Mouse (Mus musculus) embryonic facial prominence, embryonic 11.5 days (tissue): ENCODE results near the gene E130308A19Rik. TPM values are rescaled to one million over a fixed set of nuclear protein-coding genes. Genes with fewer than 3 reads are reported as not detected.

Experiments
- ATAC-seq: fragments of 200-750 bp; cut with Nextera tagmentation; replicated peaks from 2 replicates; pipeline ENCODE4 v1.8.0; 2017; ENCODE audit warnings: low read depth; ENCODE audit not compliant: insufficient number of reproducible peaks, low FRiP score, low TSS enrichment
- DNase-seq: peaks from one replicate; pipeline ENCODE4 v3.0.0-alpha.2; 2015; ENCODE audit warnings: low spot score
- H3K27ac ChIP-seq: fragments of 300-500 bp; sonication (generic); replicated peaks from 2 replicates; pipeline ENCODE4 v1.5.1; 2014; ENCODE audit warnings: mild to moderate bottlenecking, low read depth, low read length, control low read depth
- H3K27me3 ChIP-seq: fragments of 300-500 bp; sonication (generic); 2 replicates; pipeline ENCODE4 v1.6.1; 2014; ENCODE audit warnings: mild to moderate bottlenecking, low read length, moderate library complexity, mixed read lengths; ENCODE audit not compliant: control insufficient read depth, insufficient read depth
- H3K36me3 ChIP-seq: fragments of 300-500 bp; sonication (generic); replicated peaks from 2 replicates; pipeline ENCODE4 v1.6.1; 2014; ENCODE audit warnings: low read depth, mild to moderate bottlenecking, low read length, moderate library complexity, mixed read lengths; ENCODE audit not compliant: control insufficient read depth, insufficient read depth
- H3K4me1 ChIP-seq: fragments of 300-500 bp; sonication (generic); 2 replicates; pipeline ENCODE4 v1.6.1; 2014; ENCODE audit warnings: low read length, mixed read lengths; ENCODE audit not compliant: control insufficient read depth, insufficient read depth
- H3K4me2 ChIP-seq: fragments of 300-500 bp; sonication (generic); 2 replicates; pipeline ENCODE4 v1.6.1; 2014; ENCODE audit warnings: low read depth, mild to moderate bottlenecking, control low read depth, low read length, moderate library complexity
- H3K4me3 ChIP-seq: fragments of 300-500 bp; sonication (generic); 2 replicates; pipeline ENCODE4 v1.5.1; 2014; ENCODE audit warnings: low read depth, low read length, control low read depth
- H3K9ac ChIP-seq: fragments of 300-500 bp; sonication (generic); replicated peaks from 2 replicates; pipeline ENCODE4 v1.6.1; 2014; ENCODE audit warnings: mild to moderate bottlenecking, control low read depth, low read length
- H3K9me3 ChIP-seq: fragments of 300-500 bp; sonication (generic); replicated peaks from 2 replicates; pipeline ENCODE4 v1.6.1; 2016; ENCODE audit warnings: mild to moderate bottlenecking, low read length, inconsistent platforms, mixed read lengths; ENCODE audit not compliant: control insufficient read depth
- WGBS: fragments of 180-500 bp; shearing (Covaris S2); extraction: QIAGEN DNeasy Blood & Tissue Kit; methylation state at CpG from one replicate; pipeline ENCODE4 v1.1.7; 2014; 5-methylcytosine and 5-hydroxymethylcytosine counted together
- polyA plus RNA-seq: library from polyadenylated mRNA; unstranded; fragments of >200 nt; fragmentation: Nextera tagmentation; extraction: Ambion mirVana; gene quantifications from 2 replicates; pipeline ENCODE4 v1.2.1, GENCODE M21; 2014

Gene E130308A19Rik
- polyA plus RNA-seq, 1 experiment from 2014 or later, result 30.5 TPM

DNA sequence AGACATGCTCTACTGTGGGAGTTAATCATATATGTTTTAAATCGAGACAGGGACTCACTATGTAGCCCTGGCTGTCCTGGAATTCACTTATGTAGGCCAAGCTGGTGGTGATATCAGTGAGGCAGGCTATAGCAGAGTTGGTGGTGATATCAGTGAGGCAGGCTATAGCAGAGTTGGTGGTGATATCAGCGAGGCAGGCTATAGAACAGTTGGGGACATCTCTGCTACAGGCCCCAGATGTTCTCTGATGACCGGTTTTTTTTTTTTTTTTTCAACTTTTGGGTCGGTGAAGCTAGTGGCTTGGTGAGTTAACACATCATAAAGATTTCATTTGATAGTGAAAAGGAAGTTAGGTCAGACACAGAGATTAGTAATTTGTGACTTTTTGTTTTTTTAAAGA, 176.8 kb downstream of the E130308A19Rik start:
- Histone ChIP-seq H3K27me3 (no peaks in the 10 kb centered on the region), H3K9me3 (no peaks in the 10 kb centered on the region), H3K4me3 (no peak overlapping the region), H3K4me1 (peaks cover 3% of the 10 kb centered on the region; the same call in 1 of the 2 replicates), H3K9ac (no peak overlapping the region), H3K27ac (no peak overlapping the region), H3K36me3 (no peaks in the 10 kb centered on the region), H3K4me2 (no peak overlapping the region)
- ATAC-seq (no peak), DNase-seq (no peak)
- 65% methylated on average over 4 of the region's 4 CpGs for WGBS

DNA sequence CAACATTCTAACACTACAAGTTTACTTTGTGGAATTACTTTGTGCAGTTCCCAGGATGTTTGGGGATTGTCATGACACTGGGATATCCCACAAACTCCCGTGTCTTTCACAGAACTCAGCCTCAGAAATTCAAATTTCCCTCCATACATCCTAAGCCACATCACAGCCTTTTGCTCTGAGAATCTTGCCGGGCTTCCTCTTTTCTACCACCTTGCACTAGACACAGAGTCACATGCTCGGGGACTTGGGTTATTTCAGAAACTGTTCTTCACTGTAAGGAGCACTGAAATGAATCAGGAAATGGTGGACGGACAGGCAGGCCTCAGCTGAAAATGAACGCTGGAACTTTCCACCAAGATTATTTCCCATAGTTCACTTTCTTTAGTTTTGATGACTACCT, 177.3 kb downstream of the E130308A19Rik start:
- no peak overlapping the region for H3K4me3 ChIP-seq
- DNase-seq (no peak), ATAC-seq (no peak)
- no peak overlapping the region for H3K27ac ChIP-seq
- H3K4me2 ChIP-seq, result no peak overlapping the region
- H3K9me3 ChIP-seq, result no peaks in the 10 kb centered on the region
- H3K27me3 ChIP-seq, result no peaks in the 10 kb centered on the region
- no peaks in the 10 kb centered on the region for H3K36me3 ChIP-seq
- 81% methylated on average over 5 of the region's 5 CpGs for WGBS
- H3K9ac ChIP-seq, result no peak overlapping the region
- H3K4me1 ChIP-seq, result peaks cover 3% of the 10 kb centered on the region; the same call in 1 of the 2 replicates

- H3K4me1 ChIP-seq, result peaks cover 3% of the 10 kb centered on the region; the same call in 1 of the 2 replicates
- no peak for DNase-seq
- H3K4me2 ChIP-seq, result peak overlapping the region; percentile 98
- H3K27me3 ChIP-seq, result no peaks in the 10 kb centered on the region
- H3K4me3 ChIP-seq, result peak overlapping the region; percentile 66; the same call in 1 of the 2 replicates
- no peaks in the 10 kb centered on the region for H3K9me3 ChIP-seq
- H3K9ac ChIP-seq, result no peak overlapping the region; the same call in 1 of the 2 replicates
- ATAC-seq, result no peak
- 79% methylated on average over 1 of the region's 1 CpGs for WGBS
- no peak overlapping the region for H3K27ac ChIP-seq
- H3K36me3 ChIP-seq, result no peaks in the 10 kb centered on the region
Observed at GRCm38 (mm10) chr4:59804754-59805153, 178.7 kb downstream of the E130308A19Rik start.

GRCm38 (mm10) chr4:59805181-59805967, 179.4 kb downstream of the E130308A19Rik start, which contains the start of gene Snx30:
Gene Snx30, plus strand, starts transcription at chr4:59805840.
- no peaks in the 10 kb centered on the region for H3K9me3 ChIP-seq
- H3K27ac ChIP-seq, result no peak within 1 kb of the TSS; the same call in 1 of the 2 replicates
- no peaks in the 10 kb centered on the region for H3K36me3 ChIP-seq
- H3K4me2 ChIP-seq, result peak within 1 kb of the TSS; percentile 98
- peaks cover 3% of the 10 kb centered on the region; the same call in 1 of the 2 replicates for H3K4me1 ChIP-seq
- H3K4me3 ChIP-seq, result peak within 1 kb of the TSS; percentile 66
- H3K27me3 ChIP-seq, result no peaks in the 10 kb centered on the region
- peak; percentile 90 for ATAC-seq
- WGBS, result 2% methylated on average over 44 of the region's 45 CpGs
- H3K9ac ChIP-seq, result peak within 1 kb of the TSS; percentile 70
- peak; percentile 93 for DNase-seq

DNA sequence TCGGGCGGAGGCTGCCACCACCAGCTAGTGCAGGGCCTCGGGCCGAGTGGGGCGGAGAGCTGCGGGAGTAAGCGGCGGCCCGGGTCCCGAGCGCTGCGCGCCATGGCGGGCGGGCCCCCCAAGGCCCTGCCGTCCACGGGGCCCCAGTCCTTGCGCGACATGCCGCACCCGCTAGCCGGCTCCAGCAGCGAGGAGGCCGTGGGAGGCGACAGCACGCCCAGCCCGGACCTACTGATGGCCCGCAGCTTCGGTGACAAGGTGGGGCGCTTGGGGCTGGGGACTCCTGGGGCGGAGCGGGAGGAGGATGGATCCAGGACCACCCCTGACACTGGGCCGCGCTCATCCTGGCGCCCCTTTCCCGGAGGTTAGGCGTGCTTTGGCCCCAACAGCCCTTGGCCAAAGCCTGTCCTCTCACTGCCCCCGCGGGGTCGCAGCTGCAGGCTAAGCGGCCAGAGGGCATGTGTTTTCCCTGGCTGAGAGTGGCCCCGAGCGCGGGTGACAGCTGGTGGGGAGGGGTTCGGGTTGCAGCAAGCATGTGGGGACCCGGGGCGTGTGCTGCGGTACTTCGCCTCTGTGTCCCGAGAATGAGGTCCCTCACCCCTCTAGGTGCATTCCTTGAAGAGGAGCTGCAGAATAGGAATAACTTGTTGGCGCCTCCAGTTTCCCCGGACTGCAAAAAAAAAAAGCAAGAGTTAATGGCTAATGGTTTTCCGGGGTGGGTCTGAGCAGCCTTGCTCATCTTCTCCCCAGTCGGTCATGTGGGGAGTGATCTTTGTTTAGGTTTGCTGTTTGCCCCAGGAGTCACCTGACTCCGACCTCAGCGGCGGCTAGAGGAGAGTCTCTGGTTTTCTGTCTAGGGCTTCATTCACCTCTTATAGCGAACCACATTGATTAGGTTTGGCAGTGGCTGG, 180.2 kb downstream of the E130308A19Rik start:
- ATAC-seq (peak; percentile 82), DNase-seq (peak; percentile 31)
- Histone ChIP-seq H3K36me3 (no peaks in the 10 kb centered on the region), H3K4me3 (peak overlapping the region; percentile 66), H3K9ac (peak overlapping the region; percentile 70), H3K9me3 (no peaks in the 10 kb centered on the region), H3K27ac (no peak overlapping the region; the same call in 1 of the 2 replicates), H3K27me3 (no peaks in the 10 kb centered on the region), H3K4me2 (peak overlapping the region; percentile 98), H3K4me1 (peaks cover 3% of the 10 kb centered on the region; the same call in 1 of the 2 replicates)
- WGBS, result under 1% methylated on average over 52 of the region's 58 CpGs

DNA sequence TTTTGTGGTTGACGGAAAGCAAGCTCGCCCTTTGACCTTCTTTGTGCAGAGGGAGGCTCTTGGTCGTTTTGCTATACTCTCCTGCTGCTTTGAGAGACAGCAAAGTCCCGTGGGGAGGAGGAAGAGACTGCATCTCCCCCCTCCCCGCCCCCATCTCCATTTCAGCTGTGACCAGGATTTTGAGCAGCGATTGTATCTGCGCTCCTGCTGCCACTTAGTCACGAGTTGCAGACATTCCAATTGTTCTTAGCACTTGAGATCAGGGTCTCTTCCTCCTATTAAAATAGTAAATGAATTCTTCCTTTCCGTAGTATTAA, 180.8 kb downstream of the E130308A19Rik start:
- no peak for ATAC-seq
- Histone ChIP-seq H3K9ac (peak overlapping the region; percentile 70), H3K4me3 (peak overlapping the region; percentile 66), H3K27me3 (no peaks in the 10 kb centered on the region), H3K4me2 (peak overlapping the region; percentile 98), H3K4me1 (peaks cover 3% of the 10 kb centered on the region; the same call in 1 of the 2 replicates), H3K27ac (no peak overlapping the region), H3K9me3 (no peaks in the 10 kb centered on the region), H3K36me3 (no peaks in the 10 kb centered on the region)
- no peak for DNase-seq
- WGBS, result 2% methylated on average over 9 of the region's 9 CpGs

DNA sequence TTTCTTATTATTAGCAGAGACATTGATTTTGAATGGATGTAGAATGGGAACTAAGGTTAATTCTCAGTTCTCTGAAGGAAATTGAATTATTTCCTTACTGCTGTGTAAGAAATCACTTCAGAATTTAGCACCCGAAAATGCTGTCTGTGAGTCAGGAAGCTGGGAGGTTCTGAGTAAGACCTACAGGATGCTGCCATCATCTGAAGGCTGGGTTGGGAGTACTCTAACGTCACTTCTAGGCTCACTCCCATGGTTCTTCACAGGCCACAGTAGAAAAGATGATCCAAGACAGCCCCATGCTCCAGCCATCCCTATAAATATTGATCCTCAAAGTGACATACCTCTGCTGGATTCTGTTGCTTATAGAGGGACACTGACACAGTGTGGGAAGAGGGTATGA, 181.5 kb downstream of the E130308A19Rik start:
- no peaks in the 10 kb centered on the region for H3K9me3 ChIP-seq
- no peak overlapping the region for H3K4me2 ChIP-seq
- no peak for DNase-seq
- H3K27me3 ChIP-seq, result no peaks in the 10 kb centered on the region
- H3K4me3 ChIP-seq, result no peak overlapping the region
- ATAC-seq, result no peak
- H3K27ac ChIP-seq, result no peak overlapping the region
- no peaks in the 10 kb centered on the region for H3K36me3 ChIP-seq
- H3K4me1 ChIP-seq, result peaks cover 3% of the 10 kb centered on the region; the same call in 1 of the 2 replicates
- no peak overlapping the region for H3K9ac ChIP-seq
- WGBS, result 66% methylated on average over 2 of the region's 2 CpGs
